Mouse (Mus musculus): ENCODE data around the gene Cyth1.

DNA sequence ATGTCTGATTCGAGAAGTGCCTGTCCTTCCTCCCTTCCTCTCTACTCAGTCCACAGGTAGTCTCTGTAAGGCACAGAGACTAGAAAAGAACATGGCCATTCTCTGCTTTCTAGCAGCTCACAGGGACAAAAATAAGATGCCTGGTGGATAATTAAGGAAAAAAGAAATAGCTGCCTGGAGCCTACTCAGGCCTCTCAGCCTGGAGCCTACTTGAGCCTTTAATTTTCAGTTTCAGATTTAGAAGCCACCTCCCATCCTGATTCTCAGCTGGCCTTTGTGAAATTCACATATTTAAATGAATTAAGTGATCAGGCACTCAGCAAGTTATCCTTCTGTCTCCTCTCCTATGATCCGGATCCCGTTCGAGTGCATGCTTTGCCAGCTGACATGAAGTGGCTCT, 66.0 kb downstream of the Cyth1 start:
- TF ChIP-seq FLI1 (IDR thresholded peaks at IDR 0.05; ENCODE audit: low read length), result no peak
- no peak for TF ChIP-seq GATA1 (IDR thresholded peaks at IDR 0.05; ENCODE audit: borderline replicate concordance, low read length)
